Mouse (Mus musculus): Measurements from ENCODE around the gene Parvb. TPM values are rescaled to one million over a fixed set of nuclear protein-coding genes. Genes with fewer than 3 reads are reported as not detected.

Gene Parvb
- total and polyA plus RNA-seq, 2 experiments from 2014 or later = 4.3 to 9.6 TPM

DNA sequence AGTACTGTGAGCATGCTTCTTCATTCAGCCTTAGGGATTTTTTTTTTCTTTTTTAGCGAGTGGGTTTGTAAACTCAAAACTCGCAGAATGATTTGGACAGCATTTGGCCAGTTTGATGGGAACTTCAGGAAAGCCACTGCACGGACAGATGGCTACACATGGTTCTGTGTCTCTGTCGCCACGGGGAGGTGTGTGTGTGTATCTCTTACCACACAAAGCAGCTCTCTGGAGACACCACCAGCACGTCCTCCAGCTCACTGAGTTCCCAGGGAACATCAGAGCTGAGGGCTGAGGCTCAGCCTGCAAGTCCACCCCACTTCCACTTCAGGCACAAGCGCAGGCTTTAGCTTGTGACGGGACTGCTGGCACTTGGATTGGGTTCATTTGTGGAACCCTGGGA, 22.5 kb downstream of the Parvb start:
- Histone ChIP-seq H3K4me2 (ENCODE audit: low read depth, low read length, poor library complexity, severe bottlenecking) (no peak overlapping the region), H3K27me3 (ENCODE audit: insufficient read depth, low read length) (no peaks in the 10 kb centered on the region), H3K4me3 (ENCODE audit: low read depth, low read length) (no peak overlapping the region), H3K9ac (replicated peaks; ENCODE audit: low read length, poor library complexity, severe bottlenecking) (no peak overlapping the region), H3K9me3 (ENCODE audit: low read length) (no peaks in the 10 kb centered on the region), H3K27ac (ENCODE audit: low read depth, low read length) (no peak overlapping the region), H3K4me1 (ENCODE audit: insufficient read depth, low read length) (peaks cover 2% of the 10 kb centered on the region; the same call in 1 of the 2 replicates), H3K36me3 (ENCODE audit: insufficient read depth, low read length) (no peaks in the 10 kb centered on the region)
- WGBS = 69% methylated on average over 8 of the region's 8 CpGs
- ATAC-seq (ENCODE audit: low FRiP score) = no peak
- no peak for TF ChIP-seq CTCF (IDR thresholded peaks at IDR 0.05)
- no peak for DNase-seq (ENCODE audit: low spot score)

DNA sequence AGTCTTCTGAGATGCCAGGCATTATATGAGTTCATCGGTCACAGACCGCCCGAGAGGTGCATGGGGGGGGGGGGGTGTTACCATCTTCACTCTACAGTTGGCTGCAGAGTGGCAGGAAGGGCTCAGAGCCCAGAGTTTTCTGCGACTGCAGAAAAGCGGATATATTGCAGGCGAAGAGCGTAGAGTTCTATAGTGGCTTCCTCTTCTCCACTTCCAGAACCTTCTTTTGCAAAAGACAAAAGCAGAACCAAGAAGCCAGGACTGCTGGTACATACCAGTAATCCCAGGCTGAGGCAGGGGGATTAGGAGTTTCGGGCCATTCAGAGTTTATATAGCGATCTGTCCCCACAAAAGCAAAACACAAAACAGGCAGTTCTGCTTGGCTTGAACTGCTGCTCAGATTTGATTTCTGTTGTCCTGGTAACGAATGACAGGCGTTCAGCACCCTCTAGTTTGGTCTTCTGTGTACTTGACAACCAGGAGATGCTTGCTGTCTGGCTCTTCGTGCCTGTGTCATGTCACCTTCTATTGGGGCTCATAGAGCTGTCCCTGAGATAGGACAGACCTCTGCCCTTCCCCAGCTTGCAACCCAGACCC, 24.5 kb downstream of the Parvb start:
- Histone ChIP-seq H3K4me3 (ENCODE audit: low read depth, low read length) (no peak overlapping the region), H3K36me3 (ENCODE audit: insufficient read depth, low read length) (no peaks in the 10 kb centered on the region), H3K27ac (ENCODE audit: low read depth, low read length) (no peak overlapping the region), H3K4me1 (ENCODE audit: insufficient read depth, low read length) (peaks cover 6% of the 10 kb centered on the region; the same call in 1 of the 2 replicates), H3K9ac (replicated peaks; ENCODE audit: low read length, poor library complexity, severe bottlenecking) (peak overlapping the region; percentile 13; the same call in 1 of the 2 replicates), H3K27me3 (ENCODE audit: insufficient read depth, low read length) (no peaks in the 10 kb centered on the region), H3K9me3 (ENCODE audit: low read length) (no peaks in the 10 kb centered on the region), H3K4me2 (ENCODE audit: low read depth, low read length, poor library complexity, severe bottlenecking) (no peak overlapping the region)
- WGBS = 47% methylated on average over 12 of the region's 12 CpGs
- no peak for ATAC-seq (ENCODE audit: low FRiP score)
- TF ChIP-seq CTCF (IDR thresholded peaks at IDR 0.05) = no peak
- peak; percentile 26 for DNase-seq (ENCODE audit: low spot score)

DNA sequence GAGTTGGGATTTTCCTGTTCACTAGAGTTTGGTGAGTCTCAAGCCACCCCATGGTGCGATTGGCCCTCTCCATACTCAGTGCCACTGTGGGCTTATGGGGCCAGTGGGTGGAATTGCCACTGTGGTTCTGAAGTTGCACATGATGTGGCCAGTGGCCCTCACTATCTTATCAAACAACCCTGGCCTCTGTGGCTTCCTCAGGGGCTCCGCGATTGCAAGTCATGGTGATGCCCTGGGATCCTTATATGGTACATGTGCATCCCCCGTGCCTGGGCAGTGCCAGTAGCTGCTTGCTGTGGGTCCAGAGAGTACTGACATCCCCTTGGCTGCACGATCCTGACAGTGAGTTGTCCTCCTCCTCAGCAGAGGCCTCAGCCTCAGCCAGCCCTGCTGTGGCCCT, 25.0 kb downstream of the Parvb start:
- H3K4me3 ChIP-seq (ENCODE audit: low read depth, low read length) = no peak overlapping the region
- DNase-seq (ENCODE audit: low spot score) = no peak
- H3K4me2 ChIP-seq (ENCODE audit: low read depth, low read length, poor library complexity, severe bottlenecking) = no peak overlapping the region
- H3K36me3 ChIP-seq (ENCODE audit: insufficient read depth, low read length) = no peaks in the 10 kb centered on the region
- H3K4me1 ChIP-seq (ENCODE audit: insufficient read depth, low read length) = peaks cover 4% of the 10 kb centered on the region; the same call in 1 of the 2 replicates
- no peak for TF ChIP-seq CTCF (IDR thresholded peaks at IDR 0.05)
- H3K9ac ChIP-seq (replicated peaks; ENCODE audit: low read length, poor library complexity, severe bottlenecking) = no peak overlapping the region; the same call in 1 of the 2 replicates
- no peak overlapping the region for H3K27ac ChIP-seq (ENCODE audit: low read depth, low read length)
- 88% methylated on average over 5 of the region's 5 CpGs for WGBS
- no peaks in the 10 kb centered on the region for H3K27me3 ChIP-seq (ENCODE audit: insufficient read depth, low read length)
- no peak for ATAC-seq (ENCODE audit: low FRiP score)
- H3K9me3 ChIP-seq (ENCODE audit: low read length) = no peaks in the 10 kb centered on the region

DNA sequence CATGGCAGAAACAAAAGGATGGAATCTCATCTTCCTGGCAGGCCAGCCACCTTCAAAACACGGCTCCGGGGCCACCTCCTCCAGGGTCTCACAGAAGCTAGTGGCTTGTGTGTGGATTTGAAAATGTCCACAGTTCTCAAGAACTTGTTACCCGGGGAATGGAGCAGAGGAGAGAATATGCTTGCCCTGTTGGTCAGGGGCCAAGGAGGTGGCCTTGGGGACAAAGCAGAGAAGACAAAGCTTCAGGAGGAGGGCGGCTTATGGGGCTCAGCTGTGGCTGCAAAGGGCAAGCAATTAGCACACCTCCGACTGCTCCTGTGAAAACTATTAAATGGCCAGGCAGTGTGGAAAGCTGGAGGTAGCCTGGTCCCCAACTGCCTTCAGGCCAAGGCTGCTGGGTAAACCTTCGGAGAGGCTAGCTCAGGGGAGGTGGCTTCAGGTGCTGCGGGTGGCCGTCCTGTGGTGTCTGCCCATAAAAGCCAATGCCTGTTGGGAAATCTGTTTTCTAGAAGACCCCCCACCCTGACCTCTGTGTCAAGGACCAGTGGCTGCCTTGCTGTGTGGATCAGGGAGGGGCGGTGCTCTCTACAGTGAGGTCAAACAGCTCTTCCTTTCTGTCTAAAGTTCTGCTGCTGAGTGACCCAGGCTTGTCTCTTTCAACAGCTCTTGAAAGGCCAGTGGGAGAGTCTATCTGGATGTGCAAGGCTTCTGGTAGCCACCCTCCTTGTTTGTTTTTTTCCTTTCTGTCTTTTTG, 26.9 kb downstream of the Parvb start:
- Histone ChIP-seq H3K4me2 (ENCODE audit: low read depth, low read length, poor library complexity, severe bottlenecking) (no peak overlapping the region), H3K9ac (replicated peaks; ENCODE audit: low read length, poor library complexity, severe bottlenecking) (no peak overlapping the region), H3K27me3 (ENCODE audit: insufficient read depth, low read length) (no peaks in the 10 kb centered on the region), H3K36me3 (ENCODE audit: insufficient read depth, low read length) (no peaks in the 10 kb centered on the region), H3K9me3 (ENCODE audit: low read length) (no peaks in the 10 kb centered on the region), H3K4me3 (ENCODE audit: low read depth, low read length) (no peak overlapping the region), H3K27ac (ENCODE audit: low read depth, low read length) (no peak overlapping the region), H3K4me1 (ENCODE audit: insufficient read depth, low read length) (peaks cover 4% of the 10 kb centered on the region; the same call in 1 of the 2 replicates)
- TF ChIP-seq CTCF (IDR thresholded peaks at IDR 0.05) = no peak
- 53% methylated on average over 9 of the region's 9 CpGs for WGBS
- no peak for ATAC-seq (ENCODE audit: low FRiP score)
- DNase-seq (ENCODE audit: low spot score) = no peak

DNA sequence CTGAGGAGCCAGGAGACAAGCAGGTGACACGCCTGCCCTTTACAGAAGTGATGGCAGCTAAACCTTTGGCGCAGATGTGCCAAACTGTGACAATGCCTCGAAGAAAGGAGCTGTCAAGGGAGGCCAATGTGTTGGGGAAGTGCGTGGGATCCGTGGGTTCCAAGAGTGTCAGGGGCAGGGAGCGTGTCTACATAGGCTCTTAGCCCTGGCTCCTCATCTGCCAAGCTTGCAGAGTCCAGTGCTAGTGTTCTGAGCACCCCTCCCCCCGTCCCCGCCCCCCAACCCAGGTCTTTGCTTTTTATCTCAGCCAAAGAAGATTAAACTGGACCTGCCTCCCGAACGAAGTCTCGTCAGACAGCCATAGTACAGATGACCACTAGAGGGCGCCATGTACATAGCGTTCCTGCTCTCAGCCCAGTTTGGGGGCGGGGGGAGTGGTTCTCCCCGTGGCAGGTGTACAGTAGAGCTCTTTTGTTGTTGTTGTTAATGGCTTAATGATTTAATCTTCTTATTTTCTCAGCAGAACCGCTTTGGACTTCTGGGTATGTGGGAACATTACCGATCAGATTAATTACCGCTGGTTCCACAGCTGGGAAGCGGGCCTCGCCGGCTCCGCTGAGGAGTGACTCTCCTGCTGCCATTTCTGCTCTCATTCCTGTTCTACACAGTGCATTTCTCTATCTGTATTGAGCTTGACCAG, 28.4 kb downstream of the Parvb start:
- H3K4me3 ChIP-seq (ENCODE audit: low read depth, low read length) = 0 out of 2 replicates have a peak overlapping the region, but pooled peaks have one; percentile 5
- ATAC-seq (ENCODE audit: low FRiP score) (peak; percentile 73), DNase-seq (ENCODE audit: low spot score) (peak; percentile 95)
- no peaks in the 10 kb centered on the region for H3K27me3 ChIP-seq (ENCODE audit: insufficient read depth, low read length)
- 0 out of 2 replicates have a peak overlapping the region, but pooled peaks have one; percentile 13 for H3K9ac ChIP-seq (replicated peaks; ENCODE audit: low read length, poor library complexity, severe bottlenecking)
- no peaks in the 10 kb centered on the region for H3K36me3 ChIP-seq (ENCODE audit: insufficient read depth, low read length)
- peak overlapping the region; percentile 36; the same call in 1 of the 2 replicates for H3K4me2 ChIP-seq (ENCODE audit: low read depth, low read length, poor library complexity, severe bottlenecking)
- 12% methylated on average over 22 of the region's 22 CpGs for WGBS
- peaks cover 4% of the 10 kb centered on the region; the same call in 1 of the 2 replicates for H3K4me1 ChIP-seq (ENCODE audit: insufficient read depth, low read length)
- no peaks in the 10 kb centered on the region for H3K9me3 ChIP-seq (ENCODE audit: low read length)
- H3K27ac ChIP-seq (ENCODE audit: low read depth, low read length) = peak overlapping the region; percentile 34
- peak; percentile 94 for TF ChIP-seq CTCF (IDR thresholded peaks at IDR 0.05)
